Mouse (Mus musculus) CD4-positive, CD25-positive, alpha-beta regulatory T cell, adult 4 months (primary cell): ENCODE results near the gene Tamm41. TPM values are rescaled to one million over a fixed set of nuclear protein-coding genes. Genes with fewer than 3 reads are reported as not detected.

Experiments used
- ATAC-seq: one replicate; pipeline ENCODE4 v1.8.0; 2017
- polyA plus RNA-seq, 2 experiments: library from polyadenylated mRNA; unstranded; fragments of 100-300 nt; shearing (Covaris generic); gene quantifications; one replicate each; pipeline ENCODE4 v1.2.1; 2017

Tamm41 gene
- polyA plus RNA-seq, 2 experiments from 2014 or later: 32.4 to 33.0 TPM

DNA sequence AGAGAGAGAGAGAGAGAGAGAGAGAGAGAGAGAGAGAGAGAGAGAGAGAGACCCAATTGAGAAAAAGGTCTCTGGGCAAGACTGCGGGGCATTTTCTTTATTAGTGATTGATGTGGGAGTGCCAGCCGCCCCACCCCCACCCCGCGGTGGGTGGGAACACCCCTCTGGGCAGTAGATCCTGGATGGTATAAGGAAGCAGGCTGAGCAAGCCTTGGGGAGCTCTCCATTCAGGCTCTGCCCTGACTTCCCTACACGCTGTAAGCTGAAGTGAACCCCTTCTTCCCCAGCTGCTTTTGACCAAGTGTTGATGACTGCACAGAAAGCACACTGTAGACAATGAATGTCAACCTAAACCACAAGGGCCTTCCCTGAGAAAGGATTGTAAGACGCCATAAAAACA is 67.3 kb downstream of the Tamm41 start:
- no peak for ATAC-seq

DNA sequence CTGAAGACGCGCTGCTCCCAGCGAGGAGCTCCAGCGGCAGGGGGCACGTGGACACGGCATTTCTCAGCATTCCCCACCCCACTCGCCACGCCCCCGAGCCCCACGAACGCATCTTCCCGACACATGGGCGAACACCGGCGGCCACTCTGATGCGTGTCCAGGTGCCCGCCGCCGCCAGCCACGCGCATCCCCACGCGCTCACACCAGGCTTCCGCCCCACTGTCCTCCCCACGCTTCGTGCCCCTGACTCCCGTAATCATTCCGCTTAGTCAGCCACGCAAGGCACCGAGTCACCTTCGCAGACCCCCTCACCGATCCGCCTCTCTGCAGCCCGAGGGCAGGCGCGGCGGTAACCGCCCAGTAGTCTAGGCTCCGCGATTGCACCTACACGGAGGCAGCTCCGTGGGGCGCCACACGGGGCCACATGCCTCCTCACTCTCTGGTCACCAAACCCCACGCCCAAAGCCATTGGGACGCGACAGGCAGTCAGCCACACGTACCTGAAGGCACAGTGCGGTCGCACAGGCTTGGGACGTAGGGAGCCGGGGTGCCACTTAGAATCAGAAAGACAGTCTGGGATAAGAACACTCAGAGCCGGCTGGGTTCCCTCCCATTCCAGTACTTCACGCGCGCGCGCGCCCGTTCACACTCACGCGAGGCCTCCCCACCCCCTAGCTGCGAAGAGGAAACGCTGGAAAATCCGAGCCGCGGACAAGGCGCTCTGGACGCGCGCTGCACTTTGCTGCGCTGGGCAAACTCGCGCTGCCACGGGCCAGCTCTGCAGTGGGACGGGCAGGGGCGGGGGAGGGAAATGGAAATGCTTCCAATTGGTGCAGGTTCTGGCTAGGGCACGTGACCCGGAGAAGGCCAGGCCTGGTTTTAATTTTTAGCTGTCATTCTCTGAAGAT is 68.2 kb downstream of the Tamm41 start, which contains the start of gene Vgll4:
Gene Vgll4, minus strand, starts transcription at position 782 of the 908 bp plus-strand sequence.
- ATAC-seq: peak; percentile 40

DNA sequence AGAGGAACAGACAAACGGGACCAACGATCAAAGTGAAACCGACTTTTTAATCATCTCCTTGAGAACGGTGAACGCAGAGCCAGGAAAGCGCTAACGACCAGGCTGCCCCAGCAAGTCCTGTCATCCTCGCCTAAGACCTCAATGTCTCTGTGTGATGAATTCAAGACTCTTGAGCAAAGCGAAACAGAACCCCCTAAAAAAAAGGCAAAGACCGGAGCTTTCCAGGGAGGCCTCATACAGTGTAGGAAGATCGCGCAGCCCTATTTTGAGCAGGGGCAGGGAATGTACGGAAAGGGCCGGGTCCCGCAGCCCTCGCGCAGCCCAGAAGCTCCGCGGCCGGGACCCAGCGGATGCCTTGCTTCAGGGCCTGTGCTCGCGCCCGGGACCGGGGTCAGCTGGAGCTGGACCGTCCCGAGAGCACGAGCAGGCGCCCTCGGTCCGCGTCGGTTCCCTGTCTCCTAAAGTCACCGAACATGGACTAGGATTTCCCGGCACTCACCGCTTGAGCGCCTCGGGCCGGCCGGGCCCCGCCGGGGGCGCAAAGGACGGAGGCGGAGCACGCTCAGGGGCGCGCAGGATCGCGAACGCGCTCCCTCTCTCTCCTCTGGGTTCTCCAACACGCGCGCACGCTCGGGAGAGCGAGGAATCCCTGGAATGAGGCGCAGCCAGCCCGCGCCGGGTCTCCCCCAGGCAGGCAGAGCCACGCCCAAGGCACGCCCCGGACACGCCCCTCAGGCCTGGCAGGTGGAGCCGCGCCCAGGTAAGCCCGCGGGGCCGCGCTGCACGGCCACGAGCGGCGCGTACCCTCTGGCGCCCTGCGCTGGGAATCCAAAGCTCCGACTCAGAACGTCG is 69.1 kb downstream of the Tamm41 start:
- ATAC-seq: peak; percentile 45

DNA sequence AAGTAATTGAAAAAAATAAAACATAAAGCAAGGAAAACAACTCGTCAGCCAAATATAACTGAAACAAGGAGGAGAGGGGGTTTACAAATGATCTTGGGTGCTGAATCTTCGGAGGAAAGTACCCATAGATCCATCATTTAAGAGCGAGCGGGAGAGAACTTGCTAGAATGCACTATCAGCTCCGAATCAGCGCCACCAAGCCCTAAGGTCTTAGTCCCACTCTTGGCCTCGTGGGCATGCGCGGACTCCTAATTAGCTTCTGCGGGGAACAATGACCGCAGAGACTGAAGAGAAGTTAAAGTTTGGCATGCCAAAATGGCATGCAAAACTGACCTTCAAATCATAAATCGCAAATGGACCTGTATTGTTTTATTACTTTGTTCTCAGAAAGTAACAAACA is 70.1 kb downstream of the Tamm41 start:
- ATAC-seq: no peak

DNA sequence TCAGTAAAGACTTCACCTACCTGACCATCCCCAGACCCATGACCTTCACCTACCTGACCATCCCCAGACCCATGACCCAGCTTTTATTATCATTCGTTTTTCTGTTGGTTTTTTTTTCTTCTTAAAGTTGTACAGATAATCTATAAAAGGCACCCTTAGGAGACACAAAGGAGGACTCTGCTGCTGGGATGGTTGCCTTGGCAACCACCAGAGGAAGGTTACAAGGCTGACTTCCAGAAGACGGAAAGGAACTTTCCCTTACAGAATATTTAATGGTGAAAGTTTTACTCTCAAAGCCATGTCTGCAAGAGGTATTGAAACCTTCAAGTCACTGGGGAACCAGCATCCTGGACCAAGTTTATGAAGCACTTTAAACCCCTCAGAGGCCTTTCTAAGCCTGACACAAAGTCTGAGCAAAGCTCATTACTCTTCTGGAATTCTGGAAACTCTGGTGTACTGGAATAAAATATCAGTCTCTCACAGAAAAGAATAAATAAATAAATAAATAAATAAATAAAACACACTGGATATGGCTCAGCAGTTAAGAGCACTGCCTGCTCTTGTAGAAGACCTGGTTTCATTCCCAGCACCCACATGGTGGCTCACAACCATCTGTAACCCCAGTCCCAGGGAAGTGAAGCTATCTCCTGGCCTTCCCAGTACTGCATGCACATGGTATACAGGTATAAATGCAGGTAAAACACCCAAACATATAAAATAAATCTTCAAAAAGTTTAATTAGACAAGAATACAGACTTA is 71.1 kb downstream of the Tamm41 start:
- no peak for ATAC-seq

DNA sequence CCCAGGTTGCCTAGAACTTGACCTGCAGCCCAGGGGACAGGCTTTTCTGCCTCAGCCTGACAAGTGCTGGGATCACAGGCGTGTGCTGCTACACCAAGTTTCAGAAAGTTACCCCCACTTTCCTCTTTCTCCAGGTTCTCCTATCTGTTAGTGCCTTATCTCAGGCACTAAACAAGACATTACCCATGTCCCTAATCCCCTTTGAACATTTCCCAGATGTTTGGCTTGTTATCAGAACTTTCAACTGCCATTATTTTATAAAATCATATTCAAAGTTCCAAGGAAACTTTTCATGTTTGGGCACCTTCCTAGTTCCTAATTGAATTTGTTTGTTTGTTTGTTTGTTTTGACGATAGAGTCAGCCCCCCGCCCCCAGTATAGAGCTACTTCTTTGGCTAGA is 71.9 kb downstream of the Tamm41 start:
- ATAC-seq: no peak

DNA sequence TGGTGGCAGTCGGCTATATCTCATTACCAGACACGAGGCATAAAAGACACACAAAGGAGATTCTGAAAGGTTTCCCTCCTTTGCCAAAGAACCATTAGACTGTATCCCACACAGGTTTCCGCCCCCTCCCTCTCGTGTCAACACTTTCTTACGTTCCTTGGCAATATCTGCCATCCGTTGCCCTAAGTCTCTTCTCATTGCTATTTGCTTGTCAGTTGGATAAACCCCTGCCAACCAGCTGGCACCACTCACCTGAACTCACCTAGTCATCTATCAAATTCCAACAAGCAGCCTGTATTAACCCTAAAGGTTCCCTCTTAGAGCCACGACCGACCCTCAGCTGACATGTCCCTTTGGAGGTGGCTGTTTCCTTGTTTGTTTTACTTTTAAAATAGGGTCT is 72.3 kb downstream of the Tamm41 start:
- ATAC-seq: no peak

DNA sequence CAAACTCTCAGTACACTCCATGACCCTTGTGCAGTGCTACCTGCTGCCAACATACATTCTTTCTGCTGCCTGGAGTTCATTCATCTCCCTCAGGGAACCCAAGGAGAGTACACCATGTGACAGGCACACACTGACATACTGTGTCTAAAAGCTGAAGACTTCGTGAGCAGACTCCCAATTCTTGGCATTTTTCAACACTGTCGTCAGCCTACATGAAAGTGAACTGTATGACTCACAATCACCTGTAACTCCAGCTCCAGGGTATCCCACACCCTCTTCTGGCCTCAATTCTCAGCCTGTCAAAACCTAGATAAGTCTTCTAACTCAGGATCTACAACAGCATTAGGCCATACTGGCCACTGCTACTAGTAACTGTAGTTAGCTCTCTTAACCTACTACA is 73.4 kb downstream of the Tamm41 start:
- ATAC-seq: no peak

DNA sequence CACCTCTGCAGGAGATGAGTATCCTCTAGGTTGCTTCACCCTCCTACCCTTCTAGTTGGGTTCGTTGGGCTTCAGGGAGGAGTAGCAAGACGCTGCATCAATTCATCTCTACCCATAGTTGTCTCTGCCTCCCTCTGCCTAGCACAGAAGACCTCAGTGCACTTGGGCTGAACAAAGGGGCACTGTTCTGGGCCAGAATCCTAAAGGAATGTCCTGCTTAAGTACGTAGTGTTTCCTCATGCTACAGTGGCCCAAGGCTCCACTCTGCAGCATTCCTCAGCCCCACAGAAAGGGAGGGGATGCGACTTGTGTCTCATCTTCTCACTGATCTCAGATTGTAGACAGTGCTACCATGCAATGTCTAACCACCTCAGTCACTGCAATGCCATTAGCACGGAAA is 74.0 kb downstream of the Tamm41 start:
- no peak for ATAC-seq

DNA sequence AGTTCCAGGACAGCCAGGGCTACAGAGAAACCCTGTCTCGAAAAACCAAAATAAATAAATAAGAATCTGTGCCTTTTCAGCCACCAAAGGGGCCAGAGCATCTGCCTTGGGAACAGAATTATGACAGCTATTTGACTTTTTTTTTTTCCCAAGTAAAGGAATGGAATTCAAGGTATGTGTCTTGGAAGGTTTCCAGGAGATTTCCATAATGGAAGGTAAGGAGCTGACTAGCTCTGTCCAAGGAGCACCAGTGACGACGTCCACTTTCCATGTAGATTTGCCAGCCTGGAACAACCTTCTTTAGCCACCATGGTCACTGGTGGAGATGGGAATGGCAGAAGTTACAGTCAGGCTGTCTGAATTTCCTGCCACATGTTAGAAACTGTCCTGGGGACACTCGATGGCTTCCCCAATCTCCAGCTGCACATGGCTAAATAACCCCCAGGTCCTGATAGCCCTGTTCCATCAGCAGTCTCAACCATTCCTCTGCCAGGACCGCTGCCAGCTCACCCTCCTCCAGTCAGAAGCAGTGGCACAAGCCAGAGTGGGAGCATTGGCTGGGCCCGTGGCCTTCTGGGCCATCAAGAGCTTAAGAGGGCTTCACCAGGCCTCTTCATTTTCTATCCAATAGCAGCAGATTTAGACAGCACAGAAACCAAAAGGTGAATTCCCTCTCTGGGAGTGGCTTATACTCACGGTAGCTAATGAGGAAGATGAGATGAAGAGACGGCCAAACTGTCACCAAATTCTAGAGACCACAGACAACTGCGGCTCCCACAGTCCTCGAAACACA is 76.2 kb downstream of the Tamm41 start:
- no peak for ATAC-seq

DNA sequence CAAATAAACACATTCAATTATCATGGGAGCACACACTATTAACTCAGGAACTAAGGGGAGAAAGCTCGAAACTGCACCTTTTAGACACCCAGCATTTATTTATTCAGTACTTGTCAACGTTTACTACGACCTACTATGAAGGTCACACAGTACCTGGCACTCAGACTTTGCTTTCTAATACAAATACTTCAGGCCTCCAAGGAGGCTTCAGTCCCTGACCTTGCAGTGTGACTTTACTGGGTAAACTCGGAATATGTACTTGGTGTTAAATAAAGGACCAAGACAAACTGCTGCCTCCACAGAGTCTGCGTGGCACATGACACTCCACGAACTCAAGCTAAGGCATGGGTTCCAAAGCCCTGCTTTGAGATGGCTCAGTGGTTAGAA is 78.7 kb downstream of the Tamm41 start:
- ATAC-seq: no peak

DNA sequence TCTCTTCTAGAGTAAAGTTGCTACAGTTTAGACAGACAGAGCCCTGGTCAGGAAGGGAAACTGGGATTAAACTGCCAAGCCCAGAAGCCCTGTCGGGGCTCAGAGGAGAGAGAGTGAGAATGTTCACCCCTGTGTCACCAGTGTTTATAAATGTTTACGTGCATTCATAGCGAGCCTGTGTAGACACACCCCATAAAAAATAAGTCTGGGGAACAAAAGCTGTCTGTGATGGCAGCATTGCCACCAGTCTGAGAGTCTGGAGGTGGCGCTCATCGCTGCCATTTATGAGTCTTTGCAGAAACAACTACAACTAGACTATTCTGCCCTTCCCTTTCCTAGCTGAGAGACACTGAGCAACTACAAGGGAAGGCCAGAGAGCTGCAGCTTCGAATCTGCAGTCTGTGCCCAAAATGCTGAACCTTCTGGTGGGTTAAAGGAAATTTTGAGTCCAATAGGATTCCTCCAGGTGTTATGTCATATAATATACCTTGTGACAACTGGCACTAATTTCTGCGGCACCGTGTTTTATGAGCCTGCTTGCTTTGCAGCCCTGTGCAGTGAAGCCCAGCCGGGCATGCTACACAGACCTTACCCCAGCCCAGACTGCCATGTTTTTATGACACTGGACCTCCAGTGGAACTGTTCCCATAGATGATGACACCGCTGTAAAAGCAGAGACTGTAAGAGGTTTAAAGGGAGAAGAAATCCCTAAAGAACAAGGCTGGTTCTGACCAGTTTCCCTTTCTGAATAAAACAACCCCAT is 79.2 kb downstream of the Tamm41 start:
- no peak for ATAC-seq

DNA sequence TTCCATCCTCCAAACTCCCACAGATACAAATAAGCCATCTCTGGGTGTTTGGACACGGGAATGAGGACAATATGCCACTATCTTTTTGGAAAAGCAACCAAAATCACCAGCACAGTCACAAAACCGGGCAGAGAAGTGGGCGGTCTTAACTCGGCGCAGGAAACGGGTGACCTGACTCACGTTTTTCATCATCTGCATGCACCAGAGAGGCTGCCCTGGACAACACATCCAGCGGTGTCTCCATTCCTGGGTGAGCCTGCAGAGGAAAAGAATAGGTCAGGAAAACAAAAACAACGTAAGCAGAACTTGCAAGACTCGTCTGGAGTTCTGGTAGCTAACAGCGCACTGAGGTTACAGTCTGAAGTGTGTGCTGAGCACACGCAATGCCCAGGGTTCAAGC is 79.9 kb downstream of the Tamm41 start:
- no peak for ATAC-seq

DNA sequence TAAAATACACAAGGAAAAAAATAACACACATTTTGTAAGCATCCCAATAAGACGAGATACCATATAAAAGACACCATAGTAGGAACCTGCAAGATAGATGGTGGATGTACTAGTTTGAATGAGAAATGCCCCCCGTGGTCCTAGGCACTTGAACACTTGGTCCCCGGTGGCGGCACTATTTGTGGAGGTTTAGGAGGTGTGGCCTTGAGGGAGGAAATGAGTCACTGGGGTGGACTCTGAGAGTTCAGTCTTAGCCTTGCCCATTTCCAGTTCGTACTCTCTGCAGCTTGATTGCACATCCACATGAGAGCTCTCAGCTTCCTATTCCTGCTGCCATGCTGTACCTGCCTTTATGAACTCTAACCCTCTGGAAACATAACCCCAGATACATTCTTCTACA is 83.2 kb downstream of the Tamm41 start:
- ATAC-seq: no peak

Other genes starting within 250 kb of the Tamm41 start
- 100 to 1,000 TPM; 171 to 233 TPM for gene Vgll4, start 67.9 kb downstream of the Tamm41 start, polyA plus RNA-seq
- not detected for gene Syn2, start 97.0 kb upstream of the Tamm41 start, polyA plus RNA-seq
- gene Gm17482, start 189.5 kb upstream of the Tamm41 start, polyA plus RNA-seq: not detected
- gene Timp4, start 214.3 kb upstream of the Tamm41 start, polyA plus RNA-seq: under 1 TPM in 1 of 2 experiments, not detected in 1; 0.20 TPM